Mouse (Mus musculus): Measurements from ENCODE around the gene Casp4.

- TF ChIP-seq CTCF (IDR thresholded peaks at IDR 0.05; ENCODE audit: insufficient read depth, low read length): no peak
- no peak for TF ChIP-seq POLR2A (IDR thresholded peaks at IDR 0.05; ENCODE audit: borderline replicate concordance, extremely low read depth, low read depth, low read length)
These were observed 12.0 kb upstream of the Casp4 start for GRCm38 (mm10) chr9:5296354-5297237.
